Mouse (Mus musculus): Measurements from ENCODE around the gene Smim6. TPM values are rescaled to one million over a fixed set of nuclear protein-coding genes. Genes with fewer than 3 reads are reported as not detected.

Gene Smim6
- total and polyA plus RNA-seq, 3 experiments = 1.2 to 3.8 TPM; not detected in 1

GRCm38 (mm10) chr11:115892213-115892612 is 19.6 kb upstream of the Smim6 start:
- no peak overlapping the region for H3K27ac ChIP-seq (ENCODE audit: control insufficient read depth, low read depth, low read length)
- H3K27me3 ChIP-seq (ENCODE audit: control insufficient read depth in 1 of 2, insufficient read depth in 2 of 2, low read length in 2 of 2) = no peaks in the 10 kb centered on the region
- H3K9ac ChIP-seq (ENCODE audit: control insufficient read depth, low read depth, low read length, poor library complexity, severe bottlenecking) = no peak overlapping the region
- no peaks in the 10 kb centered on the region for H3K36me3 ChIP-seq (ENCODE audit: control insufficient read depth in 1 of 2, insufficient read depth in 2 of 2, low read length in 2 of 2)
- no peaks in the 10 kb centered on the region for H3K9me3 ChIP-seq (replicated peaks; ENCODE audit: insufficient read depth, low read length)
- no peak for DNase-seq (ENCODE audit: low read depth, low spot score)
- H3K4me1 ChIP-seq (ENCODE audit: control insufficient read depth in 1 of 2, insufficient read depth in 2 of 2, low read length in 2 of 2) = no peaks in the 10 kb centered on the region
- no peak overlapping the region for H3K4me3 ChIP-seq (ENCODE audit: control insufficient read depth in 1 of 2, insufficient read depth in 1 of 2, low read depth in 2 of 2, low read length in 2 of 2)
- H3K79me2 ChIP-seq (ENCODE audit: control insufficient read depth, insufficient read depth, low read length, poor library complexity) = no peaks in the 10 kb centered on the region
- TF ChIP-seq MAFK (IDR thresholded peaks at IDR 0.05; ENCODE audit: borderline replicate concordance, low read depth, low read length) (no peak), HCFC1 (IDR thresholded peaks at IDR 0.05; ENCODE audit: low read depth, low read length) (no peak), GABPA (IDR thresholded peaks at IDR 0.05; ENCODE audit: low read depth, low read length) (no peak), ELF1 (IDR thresholded peaks at IDR 0.05; ENCODE audit: low read depth, low read length) (no peak), MXI1 (IDR thresholded peaks at IDR 0.05; ENCODE audit: low read depth, low read length) (no peak)

GRCm38 (mm10) chr11:115893071-115893470 is 18.7 kb upstream of the Smim6 start:
- Histone ChIP-seq H3K36me3 (ENCODE audit: control insufficient read depth in 1 of 2, insufficient read depth in 2 of 2, low read length in 2 of 2) (no peaks in the 10 kb centered on the region), H3K4me3 (ENCODE audit: control insufficient read depth in 1 of 2, insufficient read depth in 1 of 2, low read depth in 2 of 2, low read length in 2 of 2) (no peak overlapping the region), H3K9ac (ENCODE audit: control insufficient read depth, low read depth, low read length, poor library complexity, severe bottlenecking) (no peak overlapping the region), H3K27me3 (ENCODE audit: control insufficient read depth in 1 of 2, insufficient read depth in 2 of 2, low read length in 2 of 2) (no peaks in the 10 kb centered on the region), H3K9me3 (replicated peaks; ENCODE audit: insufficient read depth, low read length) (no peaks in the 10 kb centered on the region), H3K4me1 (ENCODE audit: control insufficient read depth in 1 of 2, insufficient read depth in 2 of 2, low read length in 2 of 2) (no peaks in the 10 kb centered on the region), H3K79me2 (ENCODE audit: control insufficient read depth, insufficient read depth, low read length, poor library complexity) (no peaks in the 10 kb centered on the region), H3K27ac (ENCODE audit: control insufficient read depth, low read depth, low read length) (no peak overlapping the region)
- no peak for DNase-seq (ENCODE audit: low read depth, low spot score)
- TF ChIP-seq HCFC1 (IDR thresholded peaks at IDR 0.05; ENCODE audit: low read depth, low read length) = no peak
- TF ChIP-seq MYB (IDR thresholded peaks at IDR 0.05; ENCODE audit: low read depth, low read length) = no peak
- no peak for TF ChIP-seq USF2 (IDR thresholded peaks at IDR 0.05; ENCODE audit: borderline replicate concordance in 1 of 2, insufficient read depth in 1 of 2, low read depth in 1 of 2, low read length in 2 of 2)
- no peak for TF ChIP-seq NRF1 (IDR thresholded peaks at IDR 0.05; ENCODE audit: insufficient read depth, low read depth, low read length, poor library complexity, severe bottlenecking)
- TF ChIP-seq POLR2AphosphoS2 (IDR thresholded peaks at IDR 0.05; ENCODE audit: low read length) = no peak
- no peak for TF ChIP-seq CHD1 (IDR thresholded peaks at IDR 0.05; ENCODE audit: low read depth, low read length)
- no peak for TF ChIP-seq SIN3A (IDR thresholded peaks at IDR 0.05; ENCODE audit: low read length)
- TF ChIP-seq ZNF384 (IDR thresholded peaks at IDR 0.05; ENCODE audit: low read depth, low read length) = no peak
- no peak for TF ChIP-seq RAD21 (IDR thresholded peaks at IDR 0.05; ENCODE audit: low read depth, low read length)
- no peak for TF ChIP-seq GABPA (IDR thresholded peaks at IDR 0.05; ENCODE audit: low read depth, low read length)
- no peak for TF ChIP-seq MYC (IDR thresholded peaks at IDR 0.05; ENCODE audit: low read depth, low read length)
- no peak for TF ChIP-seq ETS1 (IDR thresholded peaks at IDR 0.05; ENCODE audit: low read depth, low read length)
- no peak for TF ChIP-seq POLR2AphosphoS5 (IDR thresholded peaks at IDR 0.05; ENCODE audit: borderline replicate concordance, low read depth, low read length)
- no peak for TF ChIP-seq CHD2 (IDR thresholded peaks at IDR 0.05; ENCODE audit: low read length)
- no peak for TF ChIP-seq ZKSCAN1 (IDR thresholded peaks at IDR 0.05; ENCODE audit: low read depth, low read length)
- no peak for TF ChIP-seq TBP (IDR thresholded peaks at IDR 0.05; ENCODE audit: low read depth, low read length)
- no peak for TF ChIP-seq NELFE (IDR thresholded peaks at IDR 0.05; ENCODE audit: low read depth, low read length)
- no peak for TF ChIP-seq E2F4 (IDR thresholded peaks at IDR 0.05; ENCODE audit: borderline replicate concordance, low read depth, low read length)

Measured in MEL (cell line).